Mouse (Mus musculus) lung, adult 2 months (tissue): ENCODE results near the gene Lrrc1.

ENCODE experiments used
- CTCF ChIP-seq: fragments of 200-500 bp; IDR thresholded peaks from 2 replicates; pipeline ENCODE4 v1.5.1; 2011; ENCODE audit warnings: mild to moderate bottlenecking, low read length, control low read depth; ENCODE audit not compliant: insufficient read depth
- POLR2A ChIP-seq: fragments of 200-500 bp; IDR thresholded peaks from 2 replicates; pipeline ENCODE4 v1.6.1; 2011; ENCODE audit warnings: low read depth, mild to moderate bottlenecking, control low read depth, low read length, borderline replicate concordance; ENCODE audit errors: extremely low read depth

- TF ChIP-seq CTCF (no peak), POLR2A (peak; percentile 61; the same call in 1 of the 2 replicates)
Measured at GRCm38 (mm10) chr9:77544354-77545067, at the start of gene Lrrc1.
